Mouse (Mus musculus): ENCODE data around the gene Ldlrad3. TPM values are rescaled to one million over a fixed set of nuclear protein-coding genes. Genes with fewer than 3 reads are reported as not detected.

The Ldlrad3 gene
- polyA plus RNA-seq, 1 experiment from 2014 or later = 48.3 TPM

GRCm38 (mm10) chr2:102153516-102153915 lies 32.7 kb downstream of the Ldlrad3 start:
- H3K9ac ChIP-seq = no peak overlapping the region
- ATAC-seq (ENCODE audit: low read depth) = no peak
- peaks cover 44% of the 10 kb centered on the region for H3K4me1 ChIP-seq (replicated peaks)
- no peak overlapping the region for H3K27ac ChIP-seq (replicated peaks)
- no peaks in the 10 kb centered on the region for H3K9me3 ChIP-seq
- peaks cover 13% of the 10 kb centered on the region for H3K27me3 ChIP-seq
- H3K36me3 ChIP-seq = no peaks in the 10 kb centered on the region
- WGBS = 90% methylated on average over 4 of the region's 4 CpGs
- H3K4me2 ChIP-seq = no peak overlapping the region
- no peak overlapping the region for H3K4me3 ChIP-seq

- H3K27ac ChIP-seq (replicated peaks) = no peak overlapping the region
- WGBS = 90% methylated on average over 5 of the region's 5 CpGs
- H3K9me3 ChIP-seq = no peaks in the 10 kb centered on the region
- ATAC-seq (ENCODE audit: low read depth) = no peak
- no peak overlapping the region for H3K9ac ChIP-seq
- H3K4me1 ChIP-seq (replicated peaks) = peaks cover 46% of the 10 kb centered on the region
- H3K4me3 ChIP-seq = no peak overlapping the region
- no peak overlapping the region for H3K4me2 ChIP-seq
- no peaks in the 10 kb centered on the region for H3K36me3 ChIP-seq
- H3K27me3 ChIP-seq = peaks cover 12% of the 10 kb centered on the region
These were observed 33.3 kb downstream of the Ldlrad3 start for GRCm38 (mm10) chr2:102152851-102153250.

- no peak for ATAC-seq (ENCODE audit: low read depth)
- no peaks in the 10 kb centered on the region for H3K9me3 ChIP-seq
- 92% methylated on average over 2 of the region's 2 CpGs for WGBS
These were observed 37.1 kb downstream of the Ldlrad3 start for GRCm38 (mm10) chr2:102149058-102149457.

GRCm38 (mm10) chr2:102148093-102148492 lies 38.1 kb downstream of the Ldlrad3 start:
- H3K27ac ChIP-seq (replicated peaks) = peak overlapping the region; percentile 87

More at GRCm38 (mm10) chr2:102149058-102149457, 37.1 kb downstream of the Ldlrad3 start:
- Histone ChIP-seq H3K9ac (no peak overlapping the region), H3K4me2 (no peak overlapping the region), H3K4me1 (replicated peaks) (peaks cover 23% of the 10 kb centered on the region), H3K27ac (replicated peaks) (no peak overlapping the region), H3K27me3 (peaks cover 12% of the 10 kb centered on the region), H3K36me3 (no peaks in the 10 kb centered on the region), H3K4me3 (no peak overlapping the region)

GRCm38 (mm10) chr2:102147561-102147960 lies 38.6 kb downstream of the Ldlrad3 start:
- no peaks in the 10 kb centered on the region for H3K36me3 ChIP-seq
- no peaks in the 10 kb centered on the region for H3K27me3 ChIP-seq
- no peaks in the 10 kb centered on the region for H3K9me3 ChIP-seq
- peak overlapping the region; percentile 87 for H3K27ac ChIP-seq (replicated peaks)
- peak; percentile 72 for ATAC-seq (ENCODE audit: low read depth)
- peaks cover 36% of the 10 kb centered on the region for H3K4me1 ChIP-seq (replicated peaks)
- no peak overlapping the region for H3K4me3 ChIP-seq
- H3K4me2 ChIP-seq = no peak overlapping the region
- H3K9ac ChIP-seq = no peak overlapping the region
- 36% methylated on average over 4 of the region's 4 CpGs for WGBS

More at GRCm38 (mm10) chr2:102148093-102148492, 38.1 kb downstream of the Ldlrad3 start:
- Histone ChIP-seq H3K9me3 (no peaks in the 10 kb centered on the region), H3K4me2 (no peak overlapping the region), H3K36me3 (no peaks in the 10 kb centered on the region), H3K4me1 (replicated peaks) (peaks cover 30% of the 10 kb centered on the region), H3K27me3 (peaks cover 4% of the 10 kb centered on the region; the same call in 1 of the 2 replicates), H3K9ac (no peak overlapping the region), H3K4me3 (no peak overlapping the region)
- ATAC-seq (ENCODE audit: low read depth) = peak; percentile 38
- WGBS = 38% methylated on average over 6 of the region's 6 CpGs

- Histone ChIP-seq H3K4me2 (no peak overlapping the region), H3K4me3 (no peak overlapping the region), H3K9me3 (no peaks in the 10 kb centered on the region), H3K4me1 (replicated peaks) (peaks cover 43% of the 10 kb centered on the region), H3K9ac (no peak overlapping the region), H3K27ac (replicated peaks) (peak overlapping the region; percentile 87; the same call in 1 of the 2 replicates), H3K36me3 (no peaks in the 10 kb centered on the region), H3K27me3 (no peaks in the 10 kb centered on the region)
- WGBS = 91% methylated on average over 8 of the region's 8 CpGs
- no peak for ATAC-seq (ENCODE audit: low read depth)
These were observed 39.8 kb downstream of the Ldlrad3 start for GRCm38 (mm10) chr2:102146386-102146785.

- no peak overlapping the region for H3K27ac ChIP-seq (replicated peaks)
- no peaks in the 10 kb centered on the region for H3K36me3 ChIP-seq
- peaks cover 52% of the 10 kb centered on the region for H3K4me1 ChIP-seq (replicated peaks)
- H3K9ac ChIP-seq = no peak overlapping the region
- H3K9me3 ChIP-seq = no peaks in the 10 kb centered on the region
- no peaks in the 10 kb centered on the region for H3K27me3 ChIP-seq
- H3K4me2 ChIP-seq = no peak overlapping the region
- 94% methylated on average over 3 of the region's 3 CpGs for WGBS
- ATAC-seq (ENCODE audit: low read depth) = no peak
- H3K4me3 ChIP-seq = no peak overlapping the region
These were observed 41.1 kb downstream of the Ldlrad3 start for GRCm38 (mm10) chr2:102145036-102145435.

- Histone ChIP-seq H3K4me1 (replicated peaks) (peaks cover 53% of the 10 kb centered on the region), H3K4me2 (no peak overlapping the region), H3K4me3 (no peak overlapping the region), H3K27me3 (no peaks in the 10 kb centered on the region), H3K36me3 (no peaks in the 10 kb centered on the region), H3K9me3 (no peaks in the 10 kb centered on the region), H3K9ac (no peak overlapping the region), H3K27ac (replicated peaks) (no peak overlapping the region)
- 97% methylated on average over 1 of the region's 1 CpGs for WGBS
- no peak for ATAC-seq (ENCODE audit: low read depth)
These were observed 41.9 kb downstream of the Ldlrad3 start for GRCm38 (mm10) chr2:102144311-102144710.

- ATAC-seq (ENCODE audit: low read depth) = no peak
- WGBS = 22% methylated on average over 14 of the region's 14 CpGs
- peak overlapping the region; percentile 9; the same call in 1 of the 2 replicates for H3K4me2 ChIP-seq
These were observed 43.4 kb downstream of the Ldlrad3 start for GRCm38 (mm10) chr2:102142654-102143271.

GRCm38 (mm10) chr2:102142197-102142623 lies 44.0 kb downstream of the Ldlrad3 start:
- Histone ChIP-seq H3K9ac (no peak overlapping the region), H3K36me3 (no peaks in the 10 kb centered on the region), H3K4me3 (no peak overlapping the region), H3K4me1 (replicated peaks) (peaks cover 61% of the 10 kb centered on the region), H3K4me2 (no peak overlapping the region), H3K9me3 (no peaks in the 10 kb centered on the region), H3K27me3 (no peaks in the 10 kb centered on the region), H3K27ac (replicated peaks) (peak overlapping the region; percentile 66)
- ATAC-seq (ENCODE audit: low read depth) = no peak
- 55% methylated on average over 4 of the region's 4 CpGs for WGBS

More at GRCm38 (mm10) chr2:102142654-102143271, 43.4 kb downstream of the Ldlrad3 start:
- Histone ChIP-seq H3K27me3 (no peaks in the 10 kb centered on the region), H3K27ac (replicated peaks) (peak overlapping the region; percentile 66), H3K4me3 (no peak overlapping the region), H3K9me3 (no peaks in the 10 kb centered on the region), H3K9ac (no peak overlapping the region), H3K36me3 (no peaks in the 10 kb centered on the region), H3K4me1 (replicated peaks) (peaks cover 61% of the 10 kb centered on the region)

GRCm38 (mm10) chr2:102141199-102141598 lies 45.0 kb downstream of the Ldlrad3 start:
- no peaks in the 10 kb centered on the region for H3K36me3 ChIP-seq
- no peaks in the 10 kb centered on the region for H3K27me3 ChIP-seq
- H3K4me2 ChIP-seq = no peak overlapping the region
- H3K4me1 ChIP-seq (replicated peaks) = peaks cover 62% of the 10 kb centered on the region
- H3K9ac ChIP-seq = no peak overlapping the region
- no peak overlapping the region for H3K4me3 ChIP-seq
- ATAC-seq (ENCODE audit: low read depth) = no peak
- no peak overlapping the region for H3K27ac ChIP-seq (replicated peaks)
- 61% methylated on average over 2 of the region's 2 CpGs for WGBS
- no peaks in the 10 kb centered on the region for H3K9me3 ChIP-seq

- no peaks in the 10 kb centered on the region for H3K9me3 ChIP-seq
- no peaks in the 10 kb centered on the region for H3K36me3 ChIP-seq
- H3K27ac ChIP-seq (replicated peaks) = peak overlapping the region; percentile 4; the same call in 1 of the 2 replicates
- no peak overlapping the region for H3K4me2 ChIP-seq
- H3K9ac ChIP-seq = no peak overlapping the region
- 20% methylated on average over 6 of the region's 6 CpGs for WGBS
- ATAC-seq (ENCODE audit: low read depth) = peak; percentile 34; the same call in 1 of the 2 replicates
- H3K27me3 ChIP-seq = no peaks in the 10 kb centered on the region
- peaks cover 83% of the 10 kb centered on the region for H3K4me1 ChIP-seq (replicated peaks)
- H3K4me3 ChIP-seq = no peak overlapping the region
These were observed 48.3 kb downstream of the Ldlrad3 start for GRCm38 (mm10) chr2:102137922-102138321.

GRCm38 (mm10) chr2:102136184-102136583 lies 50.0 kb downstream of the Ldlrad3 start:
- no peak for ATAC-seq (ENCODE audit: low read depth)
- Histone ChIP-seq H3K4me1 (replicated peaks) (peaks cover 83% of the 10 kb centered on the region), H3K27ac (replicated peaks) (no peak overlapping the region)

More at GRCm38 (mm10) chr2:102136184-102136583, 50.0 kb downstream of the Ldlrad3 start:
- Histone ChIP-seq H3K4me3 (no peak overlapping the region), H3K4me2 (no peak overlapping the region), H3K9me3 (no peaks in the 10 kb centered on the region), H3K36me3 (no peaks in the 10 kb centered on the region), H3K9ac (no peak overlapping the region), H3K27me3 (no peaks in the 10 kb centered on the region)
- WGBS = 88% methylated on average over 3 of the region's 3 CpGs
